Mouse (Mus musculus) lung, postnatal 0 days (tissue): ENCODE results near the gene Drd1.

Experiments used
- CTCF ChIP-seq: IDR thresholded peaks from 2 replicates; pipeline ENCODE4 v1.5.1; 2016; ENCODE audit warnings: antibody characterized with exemption, mild to moderate bottlenecking
- EP300 ChIP-seq: IDR thresholded peaks from 2 replicates; pipeline ENCODE4 v1.6.1; 2016; ENCODE audit warnings: antibody characterized with exemption, mild to moderate bottlenecking, control low read depth

GRCm38 (mm10) chr13:54076051-54076450, 20.5 kb upstream of the Drd1 start:
- no peak for TF ChIP-seq CTCF
- TF ChIP-seq EP300 = no peak
